8 mouse cellular contexts compared by ENCODE assay signal in genomic region chr2:118540691-118541117, GRCm38 (mm10). TPM values are rescaled to one million over a fixed set of nuclear protein-coding genes. Genes with fewer than 3 reads are reported as not detected.
DNase-seq lines count a peak whose midpoint lies in the region; ATAC-seq and TF ChIP-seq lines count a peak whose summit lies in the region.

No protein-coding gene starts in this region.

- no peaks in the 10 kb centered on the region for H3K27me3 ChIP-seq in cerebellum, adult 2 months (ENCODE audit: control insufficient read depth, insufficient read depth, low read length)
- H3K27me3 ChIP-seq in heart, embryonic 14.5 days (ENCODE audit: control insufficient read depth, insufficient read depth, low read length) = no peaks in the 10 kb centered on the region
- H3K27me3 ChIP-seq in limb, embryonic 10.5 days (ENCODE audit: low read depth, poor library complexity, severe bottlenecking) = no peaks in the 10 kb centered on the region
- no peaks in the 10 kb centered on the region for H3K27me3 ChIP-seq in forebrain, embryonic 15.5 days

- peaks cover 55% of the 10 kb centered on the region for H3K4me1 ChIP-seq in cerebellum, adult 2 months (ENCODE audit: control insufficient read depth, insufficient read depth, low read length)
- peaks cover 63 to 92% of the 10 kb centered on the region in 2 experiments for H3K4me1 ChIP-seq in heart, embryonic 14.5 days (ENCODE audit: control insufficient read depth in 2 of 2, insufficient read depth in 2 of 2, low read length in 2 of 2)
- H3K4me1 ChIP-seq in limb, embryonic 10.5 days = peaks cover 77% of the 10 kb centered on the region
- H3K4me1 ChIP-seq in forebrain, embryonic 15.5 days = peaks cover 32% of the 10 kb centered on the region

- H3K36me3 ChIP-seq in heart, embryonic 14.5 days (ENCODE audit: control insufficient read depth, insufficient read depth, low read length) = peaks cover 5% of the 10 kb centered on the region
- peaks cover 25% of the 10 kb centered on the region for H3K36me3 ChIP-seq in limb, embryonic 10.5 days
- H3K36me3 ChIP-seq in forebrain, embryonic 15.5 days = no peaks in the 10 kb centered on the region

- peak overlapping the region; percentile 57 for H3K9ac ChIP-seq in heart, embryonic 14.5 days (ENCODE audit: low read length)
- no peak overlapping the region for H3K9ac ChIP-seq in forebrain, embryonic 15.5 days (replicated peaks)

- 23% methylated on average over 6 of the region's 6 CpGs for WGBS in cerebellum, adult 2 months
- 2% methylated on average over 6 of the region's 6 CpGs for WGBS in heart, embryonic 14.5 days
- WGBS in limb, embryonic 10.5 days = 50% methylated on average over 6 of the region's 6 CpGs
- 43% methylated on average over 6 of the region's 6 CpGs for WGBS in forebrain, embryonic 15.5 days

- no peak overlapping the region for H3K4me3 ChIP-seq in cerebellum, adult 2 months (replicated peaks; ENCODE audit: insufficient read depth, low read depth, low read length)
- H3K4me3 ChIP-seq in heart, embryonic 14.5 days (ENCODE audit: control insufficient read depth in 1 of 2, insufficient read depth in 1 of 2, low read depth in 1 of 2, low read length in 2 of 2) = no peak overlapping the region
- no peak overlapping the region for H3K4me3 ChIP-seq in limb, embryonic 10.5 days
- H3K4me3 ChIP-seq in forebrain, embryonic 15.5 days = no peak overlapping the region

- no peak for TF ChIP-seq CTCF in cerebellum, adult 2 months (IDR thresholded peaks at IDR 0.05; ENCODE audit: borderline replicate concordance, insufficient read depth, low read depth, low read length)

- DNase-seq in heart, adult 11 months = peak; percentile 97
- DNase-seq in heart, postnatal 25 days (ENCODE audit: low spot score) = no peak
- DNase-seq in cerebellum, adult 2 months = peak; percentile 75 to 87
- no peak for DNase-seq in limb, embryonic 10.5 days (ENCODE audit: low spot score)
- DNase-seq in spleen, adult 12 weeks (ENCODE audit: low spot score) = no peak

- peak; percentile 73 for ATAC-seq in heart, embryonic 14.5 days (ENCODE audit: insufficient number of reproducible peaks, insufficient read depth, low FRiP score, low read depth)
- ATAC-seq in megakaryocyte progenitor cell, adult 5-6 weeks (replicated peaks; ENCODE audit: poor library complexity) = 0 out of 2 replicates have a peak, but pooled peaks have one; percentile 17
- no peak for ATAC-seq in forebrain, embryonic 15.5 days (replicated peaks)

- no peaks in the 10 kb centered on the region for H3K9me3 ChIP-seq in heart, embryonic 14.5 days (ENCODE audit: control insufficient read depth, low read length)
- H3K9me3 ChIP-seq in limb, embryonic 10.5 days (replicated peaks) = no peaks in the 10 kb centered on the region
- H3K9me3 ChIP-seq in forebrain, embryonic 15.5 days = no peaks in the 10 kb centered on the region

- intact Hi-C loops in heart, postnatal 25 days (cut with DNase I) = no loop called here

- peak overlapping the region; percentile 96 for H3K27ac ChIP-seq in cerebellum, adult 2 months (ENCODE audit: insufficient read depth, low read length)
- peak overlapping the region; percentile 99 to 100 for H3K27ac ChIP-seq in heart, embryonic 14.5 days (replicated peaks in 1 of 2; ENCODE audit: control insufficient read depth in 1 of 2, insufficient read depth in 1 of 2, low read depth in 2 of 2, low read length in 2 of 2)
- peak overlapping the region; percentile 77 for H3K27ac ChIP-seq in limb, embryonic 10.5 days
- H3K27ac ChIP-seq in forebrain, embryonic 15.5 days (replicated peaks) = no peak overlapping the region

- H3K4me2 ChIP-seq in heart, embryonic 14.5 days (ENCODE audit: low read length) = peak overlapping the region; percentile 21
- no peak overlapping the region for H3K4me2 ChIP-seq in forebrain, embryonic 15.5 days (replicated peaks)

- peak; percentile 61; the same call in 1 of the 2 replicates for TF ChIP-seq POLR2A in cerebellum, adult 2 months (IDR thresholded peaks at IDR 0.05; ENCODE audit: borderline replicate concordance, insufficient read depth, low read length)

RNA-seq across cellular contexts. Expression of gene Bmf, which starts 8.8 kb away (rescaled TPM):
- 10 to 100 TPM in 1 of 2 experiments, 1 to 10 TPM in 1; 7.3 to 11.5 TPM for total RNA-seq in heart, postnatal 25 days (2021)
- 8.6 and 9.2 TPM in 2 replicates for polyA plus RNA-seq in cerebellum, adult 2 months (2012; rRNA removed)
- 2.1 and 6.3 TPM in 2 replicates for polyA plus RNA-seq in heart, embryonic 14.5 days (2014; fragmentation: Nextera tagmentation; extraction: Ambion mirVana)
- polyA plus RNA-seq in limb, embryonic 10.5 days (2016; fragmentation: Nextera tagmentation; extraction: Ambion mirVana) = 4.2 and 5.5 TPM in 2 replicates
- 0.20 and 0.56 TPM in 2 replicates for total RNA-seq in megakaryocyte progenitor cell, adult 5-6 weeks (2015)
- 0.51 and 0.71 TPM in 2 replicates for total RNA-seq in megakaryocyte progenitor cell, adult 5-6 weeks (2017)
- polyA plus RNA-seq in forebrain, embryonic 15.5 days (2015; fragmentation: Nextera tagmentation; extraction: Ambion mirVana) = 1.3 and 1.8 TPM in 2 replicates

RNA-seq across cellular contexts. Expression of gene Bub1b, which starts 57.3 kb away (rescaled TPM):
- total RNA-seq in heart, postnatal 25 days (2021) = 1 to 10 TPM; 1.9 to 2.2 TPM
- polyA plus RNA-seq in cerebellum, adult 2 months (2012; rRNA removed) = 2.9 and 3.4 TPM in 2 replicates
- 66.8 and 67.1 TPM in 2 replicates for polyA plus RNA-seq in heart, embryonic 14.5 days (2014; fragmentation: Nextera tagmentation; extraction: Ambion mirVana)
- 148 and 168 TPM in 2 replicates for polyA plus RNA-seq in limb, embryonic 10.5 days (2016; fragmentation: Nextera tagmentation; extraction: Ambion mirVana)
- total RNA-seq in megakaryocyte progenitor cell, adult 5-6 weeks (2015) = 38.1 and 42.7 TPM in 2 replicates
- 123 and 126 TPM in 2 replicates for total RNA-seq in megakaryocyte progenitor cell, adult 5-6 weeks (2017)
- 42.9 and 46.0 TPM in 2 replicates for polyA plus RNA-seq in forebrain, embryonic 15.5 days (2015; fragmentation: Nextera tagmentation; extraction: Ambion mirVana)

Comparison
In these comparisons a context has a peak if more than half of its experiments do, and no peak if none do; other contexts are left out.
1. DNase-seq: peak in heart, adult 11 months (single experiment) and cerebellum, adult 2 months (2 of 2); none in heart, postnatal 25 days (single experiment), limb, embryonic 10.5 days (single experiment) and spleen, adult 12 weeks (single experiment).
2. RNA of gene Bub1b, which starts 57.3 kb away (polyA plus RNA-seq): 148 to 168 TPM in limb, embryonic 10.5 days, 66.8 to 67.1 TPM in heart, embryonic 14.5 days and 42.9 to 46.0 TPM in forebrain, embryonic 15.5 days; 2.9 to 3.4 TPM in cerebellum, adult 2 months; every median in the first group is over 10 times any median in the second.